ENCODE assay signal across 8 mouse cellular contexts in genomic region chr8:119840275-119840808, GRCm38 (mm10). TPM values are rescaled to one million over a fixed set of nuclear protein-coding genes. Genes with fewer than 3 reads are reported as not detected.
A peak's percentile ranks its signal among the peaks of the same experiment; 100 is the strongest.
DNase-seq lines count a peak whose midpoint lies in the region; ATAC-seq and TF ChIP-seq lines count a peak whose summit lies in the region.

Gene Cotl1 (minus strand): TSS chr8:119840544.

- peak; percentile 74 for ATAC-seq in activated CD4-positive, CD25-positive, alpha-beta regulatory T cell, adult 4 months
- ATAC-seq in megakaryocyte progenitor cell, adult 5-6 weeks (replicated peaks; ENCODE audit: poor library complexity) = peak; percentile 84

- H3K4me3 ChIP-seq in cortical plate, adult 2 months (ENCODE audit: insufficient read depth, low read length) = peak within 1 kb of the TSS; percentile 80

- no peak for TF ChIP-seq CTCF in cortical plate, adult 2 months (IDR thresholded peaks at IDR 0.05; ENCODE audit: extremely low read depth, insufficient read depth, low read length)

- peak; percentile 98 for TF ChIP-seq POLR2A in cortical plate, adult 2 months (IDR thresholded peaks at IDR 0.05; ENCODE audit: extremely low read depth, insufficient read depth, low read length)

- no peak within 1 kb of the TSS for H3K27ac ChIP-seq in cortical plate, adult 2 months (ENCODE audit: insufficient read depth, low read length)

- peaks cover 8% of the 10 kb centered on the region for H3K4me1 ChIP-seq in cortical plate, adult 2 months (ENCODE audit: control insufficient read depth, insufficient read depth, low read length)

- peak; percentile 98 for DNase-seq in gastrocnemius, postnatal 10 days
- peak; percentile 99 for DNase-seq in induced T-regulatory cell, adult 2 months (ENCODE audit: low read depth)
- peak; percentile 93 to 97 for DNase-seq in left cerebral cortex, adult 9 months (ENCODE audit: low spot score in 2 of 2)
- peak; percentile 98 for DNase-seq in right cerebral cortex, postnatal 14 days
- peak; percentile 95 to 97 for DNase-seq in urinary bladder, postnatal 36 days (ENCODE audit: low spot score in 2 of 2)

RNA-seq across cellular contexts. Expression of gene Cotl1, which starts in this region (rescaled TPM):
- 100 to 1,000 TPM; 219 to 262 TPM for polyA plus RNA-seq in activated CD4-positive, CD25-positive, alpha-beta regulatory T cell, adult 4 months (2017; shearing (Covaris generic))
- polyA plus RNA-seq in cortical plate, adult 2 months (2012; rRNA removed) = 80.4 and 97.9 TPM in 2 replicates
- total RNA-seq in gastrocnemius, postnatal 10 days (2021) = 10 to 100 TPM; 38.3 to 41.8 TPM
- total RNA-seq in megakaryocyte progenitor cell, adult 5-6 weeks (2015) = 88.7 and 123 TPM in 2 replicates
- 101 and 127 TPM in 2 replicates for total RNA-seq in megakaryocyte progenitor cell, adult 5-6 weeks (2017)
